Mouse (Mus musculus) C2C12 (cell line): ENCODE results near the gene March9. TPM values are rescaled to one million over a fixed set of nuclear protein-coding genes. Genes with fewer than 3 reads are reported as not detected.
A peak's percentile ranks its signal among the peaks of the same experiment; 100 is the strongest.

Experiments used
- H3K27me3 ChIP-seq: one replicate; pipeline ENCODE4 v1.6.1; 2011; ENCODE audit not compliant: control insufficient read depth, insufficient read depth, insufficient read length
- H3K36me3 ChIP-seq: one replicate; pipeline ENCODE4 v1.6.1; 2011; ENCODE audit not compliant: control insufficient read depth, insufficient read depth
- H3K4me3 ChIP-seq: one replicate; pipeline ENCODE4 v1.5.1; 2011; ENCODE audit warnings: mild to moderate bottlenecking, control low read depth; ENCODE audit not compliant: poor library complexity, insufficient read depth, severe bottlenecking
- H3K79me2 ChIP-seq: one replicate; pipeline ENCODE4 v1.6.1; 2011; ENCODE audit not compliant: control insufficient read depth, insufficient read depth
- H3K79me3 ChIP-seq: one replicate; pipeline ENCODE4 v1.6.1; 2011; ENCODE audit warnings: low read depth, control low read depth
- H3ac ChIP-seq: one replicate; pipeline ENCODE3; 2011; ENCODE audit warnings: low read depth; ENCODE audit not compliant: control insufficient read depth, insufficient read length
- CEBPB ChIP-seq: IDR thresholded peaks from one replicate; pipeline ENCODE4 v1.6.1; 2011; ENCODE audit warnings: low read depth, mild to moderate bottlenecking, control low read depth, moderate library complexity
- CTCF ChIP-seq: IDR thresholded peaks from one replicate; pipeline ENCODE4 v1.5.1; 2011; ENCODE audit not compliant: control insufficient read depth, insufficient read depth, insufficient read length
- FOSL1 ChIP-seq: IDR thresholded peaks from one replicate; pipeline ENCODE4 v1.8.0; 2011; ENCODE audit warnings: mild to moderate bottlenecking, low read length; ENCODE audit not compliant: poor library complexity, insufficient read depth, severe bottlenecking
- MAX ChIP-seq: IDR thresholded peaks from one replicate; pipeline ENCODE4 v1.6.1; 2011; ENCODE audit warnings: mild to moderate bottlenecking, control low read depth
- MYOD1 ChIP-seq: IDR thresholded peaks from one replicate; pipeline ENCODE4 v1.6.1; 2011; ENCODE audit warnings: low read depth; ENCODE audit not compliant: control insufficient read depth, insufficient read length
- MYOG ChIP-seq: IDR thresholded peaks from one replicate; pipeline ENCODE4 v1.6.1; 2011; ENCODE audit not compliant: control insufficient read depth, insufficient read length; ENCODE audit errors: extremely low read depth
- USF1 ChIP-seq: IDR thresholded peaks from one replicate; pipeline ENCODE4 v1.6.1; 2011; ENCODE audit warnings: low read depth, mild to moderate bottlenecking, control low read depth, moderate library complexity
- polyA plus RNA-seq: library from polyadenylated mRNA; unstranded; fragments of >200 nt; fragmentation: generic; extraction: Trizol; gene quantifications from one replicate; pipeline ENCODE4 v1.2.1, GENCODE M21; 2012; ENCODE audit warnings: missing spikeins

March9 gene
- polyA plus RNA-seq, 1 experiment: 3.0 TPM

- H3K27me3 ChIP-seq: peaks cover 4% of the 10 kb centered on the region
- H3K4me3 ChIP-seq: peak overlapping the region; percentile 14
- TF ChIP-seq MYOG (no peak), CTCF (no peak), MAX (no peak), FOSL1 (no peak), MYOD1 (no peak), USF1 (no peak), CEBPB (no peak)
- H3K36me3 ChIP-seq: no peaks in the 10 kb centered on the region
- no peaks in the 10 kb centered on the region for H3K79me2 ChIP-seq
- no peaks in the 10 kb centered on the region for H3K79me3 ChIP-seq
- H3ac ChIP-seq: no peak overlapping the region
Measured at GRCm38 (mm10) chr10:127078677-127079575, 18.9 kb upstream of the March9 start.

- no peaks in the 10 kb centered on the region for H3K79me2 ChIP-seq
- no peaks in the 10 kb centered on the region for H3K36me3 ChIP-seq
- peak overlapping the region; percentile 14 for H3K4me3 ChIP-seq
- H3K79me3 ChIP-seq: no peaks in the 10 kb centered on the region
- TF ChIP-seq MAX (no peak), CTCF (no peak), MYOG (no peak), CEBPB (no peak), USF1 (no peak), MYOD1 (no peak), FOSL1 (no peak)
- peaks cover 4% of the 10 kb centered on the region for H3K27me3 ChIP-seq
- no peak overlapping the region for H3ac ChIP-seq
Measured at GRCm38 (mm10) chr10:127078001-127078676, 18.2 kb upstream of the March9 start.

- Histone ChIP-seq H3K36me3 (no peaks in the 10 kb centered on the region), H3K4me3 (no peak overlapping the region), H3K27me3 (peaks cover 4% of the 10 kb centered on the region), H3K79me3 (no peaks in the 10 kb centered on the region), H3K79me2 (no peaks in the 10 kb centered on the region), H3ac (no peak overlapping the region)
- TF ChIP-seq USF1 (no peak), FOSL1 (no peak), CTCF (no peak), CEBPB (no peak), MYOG (no peak), MAX (no peak), MYOD1 (no peak)
Measured at GRCm38 (mm10) chr10:127077515-127077914, 17.5 kb upstream of the March9 start.

- H3K79me3 ChIP-seq: no peaks in the 10 kb centered on the region
- H3K79me2 ChIP-seq: no peaks in the 10 kb centered on the region
- TF ChIP-seq USF1 (no peak), FOSL1 (no peak), MYOG (no peak), MAX (no peak), CTCF (no peak), MYOD1 (no peak), CEBPB (no peak)
- no peaks in the 10 kb centered on the region for H3K36me3 ChIP-seq
- H3ac ChIP-seq: no peak overlapping the region
- H3K27me3 ChIP-seq: peaks cover 4% of the 10 kb centered on the region
- no peak overlapping the region for H3K4me3 ChIP-seq
Measured at GRCm38 (mm10) chr10:127076082-127076481, 16.1 kb upstream of the March9 start.

GRCm38 (mm10) chr10:127075651-127076050 lies 15.7 kb upstream of the March9 start:
- TF ChIP-seq MYOD1: no peak
- Histone ChIP-seq H3K27me3 (peaks cover 4% of the 10 kb centered on the region), H3K4me3 (no peak overlapping the region), H3K79me3 (no peaks in the 10 kb centered on the region), H3ac (no peak overlapping the region), H3K36me3 (no peaks in the 10 kb centered on the region), H3K79me2 (no peaks in the 10 kb centered on the region)
